Mouse (Mus musculus) CH12.LX (cell line): ENCODE measurements around the gene Ddn. TPM values are rescaled to one million over a fixed set of nuclear protein-coding genes. Genes with fewer than 3 reads are reported as not detected.

Experiments
- DNase-seq: peaks from one replicate; pipeline ENCODE4 v3.0.0-alpha.2; 2013; ENCODE audit errors: extremely low read depth
- H3K27ac ChIP-seq: 2 replicates; pipeline ENCODE4 v1.5.1; 2012; ENCODE audit warnings: low read depth, mild to moderate bottlenecking, control low read depth, moderate library complexity; ENCODE audit not compliant: insufficient read depth
- H3K27me3 ChIP-seq: replicated peaks from 2 replicates; pipeline ENCODE3; 2012; ENCODE audit warnings: inconsistent platforms
- H3K36me3 ChIP-seq, 2 experiments: replicated peaks in 1 of 2; 2 replicates each; pipeline versions ENCODE3 to v1.6.1; 2012; ENCODE audit warnings: inconsistent platforms in 1 of 2, low read length in 1 of 2, mild to moderate bottlenecking in 1 of 2, mixed read lengths in 1 of 2, moderate library complexity in 1 of 2; ENCODE audit not compliant: control insufficient read depth in 1 of 2, insufficient read depth in 1 of 2
- H3K4me1 ChIP-seq, 2 experiments: 2 replicates each; pipeline ENCODE4 v1.6.1; 2012; ENCODE audit warnings: inconsistent platforms in 1 of 2, moderate library complexity in 1 of 2; ENCODE audit not compliant: insufficient read depth in 2 of 2, control insufficient read depth in 1 of 2
- H3K4me2 ChIP-seq: 2 replicates; pipeline ENCODE4 v1.6.1; 2012; ENCODE audit warnings: low read depth, mild to moderate bottlenecking, control low read depth; ENCODE audit not compliant: poor library complexity, insufficient read depth, severe bottlenecking
- H3K4me3 ChIP-seq, 3 experiments: fragments of 150-350 bp in 1 of 3; sonication (generic) in 1 of 3; replicated peaks in 1 of 3; 2 replicates each; pipeline versions ENCODE3 to v1.5.1; 2011 to 2012; ENCODE audit warnings: low read depth in 2 of 3, low read length in 2 of 3, mild to moderate bottlenecking in 2 of 3, moderate library complexity in 2 of 3, control low read depth in 1 of 3, improper control_type of control experiment in 1 of 3, inconsistent platforms in 1 of 3, mixed read lengths in 1 of 3; ENCODE audit not compliant: poor library complexity in 1 of 3
- H3K79me2 ChIP-seq: replicated peaks from 2 replicates; pipeline ENCODE4 v1.6.1; 2012; ENCODE audit warnings: mild to moderate bottlenecking, moderate library complexity; ENCODE audit not compliant: control insufficient read depth, poor library complexity, insufficient read depth, severe bottlenecking; ENCODE audit errors: extremely low read depth
- H3K9ac ChIP-seq: 2 replicates; pipeline ENCODE4 v1.6.1; 2012; ENCODE audit warnings: low read depth, mild to moderate bottlenecking, control low read depth, moderate library complexity; ENCODE audit not compliant: insufficient read depth
- H3K9me3 ChIP-seq: replicated peaks from 2 replicates; pipeline ENCODE3; 2012; ENCODE audit warnings: low read length, inconsistent platforms, mixed read lengths
- BHLHE40 ChIP-seq: IDR thresholded peaks from 2 replicates; pipeline ENCODE4 v1.6.1; 2011; ENCODE audit warnings: mild to moderate bottlenecking, low read depth, low read length, improper control_type of control experiment
- CHD1 ChIP-seq: IDR thresholded peaks from 2 replicates; pipeline ENCODE4 v1.6.1; 2012; ENCODE audit warnings: low read depth, low read length, improper control_type of control experiment, inconsistent platforms
- CHD2 ChIP-seq: IDR thresholded peaks from 2 replicates; pipeline ENCODE4 v1.6.1; 2011; ENCODE audit warnings: low read length, improper control_type of control experiment
- E2F4 ChIP-seq: IDR thresholded peaks from 2 replicates; pipeline ENCODE4 v1.6.1; 2011; ENCODE audit warnings: low read depth, low read length, improper control_type of control experiment; ENCODE audit not compliant: insufficient replicate concordance
- ETS1 ChIP-seq: conservative IDR thresholded peaks from 2 replicates; pipeline ENCODE4 v1.6.1; 2012; ENCODE audit warnings: low read depth, mild to moderate bottlenecking, inconsistent platforms, low read length, improper control_type of control experiment, moderate library complexity
- JUN ChIP-seq: IDR thresholded peaks from 2 replicates; pipeline ENCODE4 v1.6.1; 2011; ENCODE audit warnings: low read depth, mild to moderate bottlenecking, low read length, improper control_type of control experiment, moderate library complexity; ENCODE audit not compliant: insufficient read depth
- JUND ChIP-seq: conservative IDR thresholded peaks from 2 replicates; pipeline ENCODE4 v1.6.1; 2011; ENCODE audit warnings: low read depth, low read length, improper control_type of control experiment
- MAFK ChIP-seq: IDR thresholded peaks from 2 replicates; pipeline ENCODE4 v1.6.1; 2011; ENCODE audit warnings: low read length, improper control_type of control experiment; ENCODE audit not compliant: insufficient replicate concordance
- MAZ ChIP-seq: IDR thresholded peaks from 2 replicates; pipeline ENCODE4 v1.6.1; 2012; ENCODE audit warnings: low read depth, mild to moderate bottlenecking, inconsistent platforms, low read length, improper control_type of control experiment, moderate library complexity
- MEF2A ChIP-seq: IDR thresholded peaks from 2 replicates; pipeline ENCODE4 v1.6.1; 2014; ENCODE audit warnings: low read depth, mild to moderate bottlenecking, inconsistent platforms, low read length, improper control_type of control experiment, borderline replicate concordance
- MYC ChIP-seq: IDR thresholded peaks from 2 replicates; pipeline ENCODE4 v1.6.1; 2011; ENCODE audit warnings: low read depth, mild to moderate bottlenecking, improper control_type of control experiment, low read length
- NELFE ChIP-seq: IDR thresholded peaks from 2 replicates; pipeline ENCODE4 v1.6.1; 2011; ENCODE audit warnings: low read depth, low read length, improper control_type of control experiment
- PAX5 ChIP-seq: IDR thresholded peaks from 2 replicates; pipeline ENCODE4 v1.6.1; 2012; ENCODE audit warnings: low read length, inconsistent platforms, mixed read lengths
- POLR2AphosphoS2 ChIP-seq: IDR thresholded peaks from 2 replicates; pipeline ENCODE4 v1.6.1; 2011; ENCODE audit warnings: low read depth, low read length, improper control_type of control experiment
- TCF12 ChIP-seq: IDR thresholded peaks from 2 replicates; pipeline ENCODE4 v1.6.1; 2014; ENCODE audit warnings: low read depth, mild to moderate bottlenecking, inconsistent platforms, low read length, improper control_type of control experiment
- USF1 ChIP-seq: IDR thresholded peaks from 2 replicates; pipeline ENCODE4 v1.6.1; 2014; ENCODE audit warnings: low read depth, mild to moderate bottlenecking, inconsistent platforms, low read length, improper control_type of control experiment
- USF2 ChIP-seq: conservative IDR thresholded peaks from 2 replicates; pipeline ENCODE4 v1.6.1; 2011; ENCODE audit warnings: low read depth, low read length, improper control_type of control experiment
- ZMIZ1 ChIP-seq: IDR thresholded peaks from 2 replicates; pipeline ENCODE4 v1.6.1; 2012; ENCODE audit warnings: low read depth, mild to moderate bottlenecking, inconsistent platforms, low read length, improper control_type of control experiment
- ZNF384 ChIP-seq: IDR thresholded peaks from 2 replicates; pipeline ENCODE4 v1.6.1; 2012; ENCODE audit warnings: low read depth, low read length, improper control_type of control experiment, inconsistent platforms
- dilution Hi-C: fragments of 300-500 bp; cut with MboI; formaldehyde crosslinking; loops from 2 replicates; pipeline ENCODE4 v1.14.3; 2020; ENCODE audit warnings: low sequenced_read_pairs; ENCODE audit not compliant: extremely low pct_unique_long_range_greater_than_20kb, extremely low pct_ligation_motif_present
- in situ Hi-C: fragments of 300-500 bp; cut with MboI; formaldehyde crosslinking; loops from 3 replicates; pipeline ENCODE4 v1.14.3; 2019; ENCODE audit warnings: low sequenced_read_pairs, low pct_ligation_motif_present, low pct_unique_long_range_greater_than_20kb, mixed read lengths
- polyA plus RNA-seq: library from polyadenylated mRNA; unstranded; fragments of >175 nt; gene quantifications from 2 replicates; pipeline ENCODE4 v1.2.1, GENCODE M21; 2012; ENCODE audit warnings: low read depth; ENCODE audit not compliant: insufficient read length
- total RNA-seq, 2 experiments: library from RNA; depleted of rRNA; stranded (reverse); fragments of 300-350 nt in 1 of 2; fragments of >200 nt in 1 of 2; gene quantifications; 2 replicates each; pipeline ENCODE4 v1.2.3; 2012 to 2014

Gene Ddn
- total and polyA plus RNA-seq, 3 experiments, result 0.04 TPM; not detected in 2

- in situ Hi-C loops, result no loop called here
- TF ChIP-seq ETS1, result no peak
- TF ChIP-seq CHD1, result no peak
- TF ChIP-seq JUN, result no peak
- no peak for TF ChIP-seq E2F4
- no peak for TF ChIP-seq MAZ
- TF ChIP-seq TCF12, result no peak
- no peak for TF ChIP-seq POLR2AphosphoS2
- no peak for TF ChIP-seq MAFK
- TF ChIP-seq USF2, result no peak
- no peak for TF ChIP-seq PAX5
- no peak for TF ChIP-seq MYC
These were observed 44.1 kb upstream of the Ddn start for GRCm38 (mm10) chr15:98853161-98853937.

GRCm38 (mm10) chr15:98852733-98853132 is 43.4 kb upstream of the Ddn start:
- Histone ChIP-seq H3K4me3 (no peak overlapping the region), H3K36me3 (peaks cover 96 to 100% of the 10 kb centered on the region in 2 experiments), H3K79me2 (peaks cover 8% of the 10 kb centered on the region; the same call in 1 of the 2 replicates), H3K4me1 (no peaks in the 10 kb centered on the region), H3K27me3 (no peaks in the 10 kb centered on the region), H3K9ac (no peak overlapping the region), H3K27ac (no peak overlapping the region), H3K9me3 (no peaks in the 10 kb centered on the region), H3K4me2 (no peak overlapping the region)
- dilution Hi-C loops, result no loop called here
- no peak for DNase-seq
- TF ChIP-seq CHD2 (no peak), PAX5 (no peak), MYC (no peak), ZNF384 (no peak), CHD1 (no peak), USF1 (no peak), BHLHE40 (no peak), JUND (no peak), ZMIZ1 (no peak), NELFE (no peak), MEF2A (no peak)
- TF ChIP-seq, all 38 proteins: peak for 0
- in situ Hi-C loops, result no loop called here

More at GRCm38 (mm10) chr15:98853161-98853937, 44.1 kb upstream of the Ddn start:
- H3K79me2 ChIP-seq, result peaks cover 6% of the 10 kb centered on the region; the same call in 1 of the 2 replicates
- H3K4me3 ChIP-seq, result no peak overlapping the region
- H3K9me3 ChIP-seq, result no peaks in the 10 kb centered on the region
- dilution Hi-C loops, result no loop called here
- no peak overlapping the region for H3K27ac ChIP-seq
- no peaks in the 10 kb centered on the region for H3K27me3 ChIP-seq
- H3K9ac ChIP-seq, result no peak overlapping the region
- H3K4me1 ChIP-seq, result no peaks in the 10 kb centered on the region
- no peak overlapping the region for H3K4me2 ChIP-seq
- H3K36me3 ChIP-seq, result peaks cover 99 to 100% of the 10 kb centered on the region in 2 experiments
- DNase-seq, result no peak
